ENCODE assay signal across 29 mouse cellular contexts in the genomic region with DNA sequence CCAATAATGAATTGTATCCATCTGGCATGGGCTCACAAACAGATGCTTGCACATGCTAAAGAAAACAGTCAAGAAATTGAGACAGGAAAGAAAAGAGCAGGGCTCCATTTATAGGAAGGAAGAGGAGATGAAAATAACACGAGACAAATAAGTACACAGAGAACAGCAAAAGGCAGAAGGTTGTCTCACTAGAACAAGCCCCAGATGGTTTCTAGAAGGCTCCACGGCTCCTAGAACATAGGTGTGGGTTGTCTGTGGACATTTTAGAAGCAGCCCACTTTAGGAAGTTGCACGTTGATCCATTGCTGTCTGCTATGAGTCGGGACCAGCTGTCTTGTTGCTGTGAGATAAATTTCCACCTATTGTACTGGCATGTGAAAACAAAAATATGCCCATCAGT. TPM values are rescaled to one million over a fixed set of nuclear protein-coding genes. Genes with fewer than 3 reads are reported as not detected.
A peak's percentile ranks its signal among the peaks of the same experiment; 100 is the strongest.
DNase-seq lines count a peak whose midpoint lies in the region; ATAC-seq lines count a peak whose summit lies in the region.
"Had no signal": no experiment of that assay in that cellular context is flagged by ENCODE, and none has a peak within 500 bp of the region (broad histone marks: within the 10 kb centered on the region; RNA-seq: fewer than 3 reads in every experiment).

No protein-coding gene starts in this region.

- DNase-seq in frontal cortex, postnatal 10 days (ENCODE audit: low spot score in 2 of 2), result no peak
- DNase-seq in layer of hippocampus, adult 8-10 months (ENCODE audit: low spot score in 2 of 2), result peak; percentile 12 to 15
- no peak for DNase-seq in layer of hippocampus, postnatal 36 days
- DNase-seq in right cerebral cortex, adult 2 months (ENCODE audit: low spot score in 2 of 2), result peak; percentile 46 to 48
- no peak for DNase-seq in right cerebral cortex, postnatal 4 days
- peak; percentile 65 for DNase-seq in telencephalon, adult 2 months (ENCODE audit: low read depth, low spot score)
- no peak for DNase-seq in cerebellum, postnatal 10 days
- DNase-seq: adrenal gland, adult 8-10 months; cerebellum, adult 8-10 months; cerebellum, postnatal 36 days; gastrocnemius, postnatal 25 days; heart, adult 11 months; heart, postnatal 4 days; kidney, adult 9 months; kidney, postnatal 10 days; liver, embryonic 13.5 days; lung, adult 18-20 months; retina, postnatal 1 day; spleen, adult 18-20 months; thymus, adult 18-20 months; thymus, postnatal 25 days had no signal

- ATAC-seq in frontal cortex, adult (ENCODE audit: low TSS enrichment), result peak; percentile 82
- ATAC-seq: forebrain, embryonic 13.5 days; intestine, embryonic 16.5 days; lung, postnatal 0 days; midbrain, embryonic 13.5 days had no signal

RNA-seq across cellular contexts. Expression of gene Arsj, which starts 37.2 kb away (rescaled TPM):
- 1 to 10 TPM; 3.0 to 3.6 (median 3.3) TPM for total RNA-seq in layer of hippocampus, adult 8-10 months (2022)
- 1 to 10 TPM; 3.0 TPM for total RNA-seq in layer of hippocampus, postnatal 36 days (2021)
- total RNA-seq: CH12.LX; megakaryocyte-erythroid progenitor cell, adult 5-6 weeks; monocyte, adult 5-6 weeks had no signal

Comparison
In these comparisons a context has a peak if more than half of its experiments do, and no peak if none do; other contexts are left out.
1. DNase-seq: peak in layer of hippocampus, adult 8-10 months (2 of 2), right cerebral cortex, adult 2 months (2 of 2) and telencephalon, adult 2 months (single experiment); none in frontal cortex, postnatal 10 days (0 of 2), layer of hippocampus, postnatal 36 days (0 of 2), right cerebral cortex, postnatal 4 days (single experiment) and cerebellum, postnatal 10 days (0 of 2).